Mouse (Mus musculus): ENCODE results near the gene Lonrf2. TPM values are rescaled to one million over a fixed set of nuclear protein-coding genes. Genes with fewer than 3 reads are reported as not detected.

Gene Lonrf2
- polyA plus RNA-seq, 1 experiment from 2014 or later = 1.9 TPM

DNA sequence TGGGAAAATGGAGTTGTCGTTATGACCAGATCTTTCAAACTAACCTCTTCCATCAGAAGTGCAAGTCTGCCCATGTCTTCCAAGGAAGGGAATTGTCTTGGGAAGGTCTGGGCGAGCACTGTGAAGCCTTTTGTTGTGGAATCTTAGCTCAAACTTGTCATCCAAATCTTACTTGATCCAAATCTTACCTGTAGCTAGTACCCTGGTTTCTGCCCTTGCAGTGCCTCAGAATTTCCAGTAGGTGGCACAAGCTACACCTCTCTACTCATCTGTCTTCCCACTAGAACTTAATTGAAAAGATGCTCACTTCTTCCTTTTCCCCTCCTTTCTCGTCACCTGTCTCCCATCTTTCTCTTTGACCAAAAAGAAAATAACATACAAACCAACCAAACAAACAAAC lies 47.6 kb downstream of the Lonrf2 start:
- WGBS = 66% methylated on average over 3 of the region's 3 CpGs
- H3K9me3 ChIP-seq = no peaks in the 10 kb centered on the region
- no peak overlapping the region for H3K27ac ChIP-seq
- no peak overlapping the region for H3K4me3 ChIP-seq
- 0 out of 2 replicates have a peak, but pooled peaks cover 4% of the 10 kb centered on the region for H3K36me3 ChIP-seq (replicated peaks)
- H3K4me1 ChIP-seq = peaks cover 14% of the 10 kb centered on the region
- no peaks in the 10 kb centered on the region for H3K27me3 ChIP-seq (ENCODE audit: poor library complexity, severe bottlenecking)
- no peak for DNase-seq (ENCODE audit: extremely low spot score, low spot score)

DNA sequence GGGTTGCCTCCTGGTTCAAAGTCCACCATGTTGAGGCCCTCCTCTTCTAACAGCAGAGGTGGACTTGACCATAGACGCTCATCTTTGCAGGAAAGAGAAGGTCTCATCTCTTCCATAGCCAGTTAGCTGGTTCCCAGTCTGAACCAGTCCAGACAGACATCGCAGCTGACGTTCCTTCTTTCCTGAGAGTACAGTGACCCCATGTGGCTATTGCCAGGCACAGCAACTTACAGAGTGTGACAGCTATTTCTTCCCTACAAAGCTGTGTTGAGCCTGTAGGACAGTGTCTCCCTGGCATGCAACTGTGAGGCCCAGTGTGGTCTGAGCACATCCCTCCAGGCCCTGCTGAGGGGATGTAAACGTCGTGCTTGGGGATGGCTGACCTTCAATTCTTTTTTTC lies 49.1 kb downstream of the Lonrf2 start:
- H3K4me1 ChIP-seq = peaks cover 14% of the 10 kb centered on the region
- H3K27ac ChIP-seq = no peak overlapping the region
- H3K9me3 ChIP-seq = no peaks in the 10 kb centered on the region
- no peak overlapping the region for H3K4me3 ChIP-seq
- no peaks in the 10 kb centered on the region for H3K27me3 ChIP-seq (ENCODE audit: poor library complexity, severe bottlenecking)
- H3K36me3 ChIP-seq (replicated peaks) = 0 out of 2 replicates have a peak, but pooled peaks cover 4% of the 10 kb centered on the region
- WGBS = 8% methylated on average over 5 of the region's 5 CpGs
- peak; percentile 57 for DNase-seq (ENCODE audit: extremely low spot score, low spot score)

DNA sequence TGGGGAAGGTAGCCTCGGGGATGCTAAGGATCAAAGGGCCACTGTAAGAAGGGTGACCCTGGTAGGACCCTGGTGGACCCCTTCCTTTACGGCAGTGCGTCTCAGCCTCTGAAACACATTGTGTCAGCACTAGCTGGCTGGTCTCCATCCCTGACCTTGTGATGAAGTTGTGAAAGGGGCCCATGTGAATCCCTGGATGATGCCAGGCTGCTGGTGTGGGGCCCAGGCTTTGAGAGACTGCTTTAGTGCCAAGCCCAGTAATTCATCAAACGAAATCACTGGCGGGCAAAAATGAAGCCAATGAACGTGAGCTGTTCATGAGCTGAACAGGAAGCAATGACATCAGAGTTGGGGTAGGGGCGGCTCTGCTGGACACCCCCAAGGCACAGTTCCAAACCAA lies 50.2 kb downstream of the Lonrf2 start:
- no peak overlapping the region for H3K27ac ChIP-seq
- no peaks in the 10 kb centered on the region for H3K27me3 ChIP-seq (ENCODE audit: poor library complexity, severe bottlenecking)
- no peak for DNase-seq (ENCODE audit: extremely low spot score, low spot score)
- H3K4me3 ChIP-seq = no peak overlapping the region
- H3K4me1 ChIP-seq = peaks cover 14% of the 10 kb centered on the region
- H3K36me3 ChIP-seq (replicated peaks) = no peaks in the 10 kb centered on the region
- H3K9me3 ChIP-seq = no peaks in the 10 kb centered on the region
- 76% methylated on average over 7 of the region's 7 CpGs for WGBS

DNA sequence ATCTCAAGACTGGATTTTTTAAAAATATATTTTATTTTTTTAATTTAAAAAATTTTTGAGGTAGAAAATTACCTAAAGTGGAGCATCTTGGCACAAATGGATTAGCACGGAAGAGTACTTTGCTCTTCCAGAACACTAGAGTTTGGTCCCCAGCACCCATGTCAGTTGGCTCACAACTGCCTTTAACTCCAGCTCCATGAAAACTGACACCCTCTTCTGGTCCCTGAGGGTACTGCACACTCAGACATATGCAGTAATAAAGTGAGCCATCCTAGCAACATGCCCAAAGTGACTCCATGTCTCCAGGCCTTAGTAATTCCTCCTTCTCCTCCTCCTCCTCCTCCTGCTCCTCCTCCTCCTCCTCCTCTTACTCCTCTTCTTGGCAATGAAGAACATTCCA lies 58.2 kb downstream of the Lonrf2 start:
- Histone ChIP-seq H3K4me1 (no peaks in the 10 kb centered on the region), H3K36me3 (replicated peaks) (no peaks in the 10 kb centered on the region), H3K27me3 (ENCODE audit: poor library complexity, severe bottlenecking) (no peaks in the 10 kb centered on the region), H3K9me3 (no peaks in the 10 kb centered on the region), H3K4me3 (no peak overlapping the region), H3K27ac (no peak overlapping the region)
- DNase-seq (ENCODE audit: extremely low spot score, low spot score) = no peak
- WGBS = 100% methylated on average over 1 of the region's 1 CpGs

DNA sequence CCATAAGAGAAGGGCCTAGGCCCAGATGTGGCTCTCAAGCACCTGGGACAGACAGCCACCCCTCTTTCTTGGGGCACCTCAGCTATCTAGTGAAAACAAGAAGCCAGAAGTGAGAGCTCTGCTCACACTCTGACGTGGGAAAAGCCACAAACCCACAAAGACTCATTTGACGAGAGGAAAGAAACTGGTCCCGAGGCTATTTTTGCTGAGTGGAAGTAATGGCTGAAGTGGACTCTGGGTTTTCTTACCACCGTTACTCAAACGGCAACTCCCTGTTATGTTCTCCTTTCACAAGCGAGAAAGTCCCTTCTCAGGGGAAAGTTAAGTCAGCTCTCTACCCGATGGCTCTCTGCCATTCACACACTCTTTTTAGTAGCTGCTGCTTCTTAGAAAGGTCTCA lies 59.0 kb downstream of the Lonrf2 start:
- Histone ChIP-seq H3K4me3 (no peak overlapping the region), H3K27ac (no peak overlapping the region), H3K27me3 (ENCODE audit: poor library complexity, severe bottlenecking) (no peaks in the 10 kb centered on the region), H3K4me1 (no peaks in the 10 kb centered on the region), H3K9me3 (no peaks in the 10 kb centered on the region), H3K36me3 (replicated peaks) (no peaks in the 10 kb centered on the region)
- no peak for DNase-seq (ENCODE audit: extremely low spot score, low spot score)
- 86% methylated on average over 7 of the region's 7 CpGs for WGBS

DNA sequence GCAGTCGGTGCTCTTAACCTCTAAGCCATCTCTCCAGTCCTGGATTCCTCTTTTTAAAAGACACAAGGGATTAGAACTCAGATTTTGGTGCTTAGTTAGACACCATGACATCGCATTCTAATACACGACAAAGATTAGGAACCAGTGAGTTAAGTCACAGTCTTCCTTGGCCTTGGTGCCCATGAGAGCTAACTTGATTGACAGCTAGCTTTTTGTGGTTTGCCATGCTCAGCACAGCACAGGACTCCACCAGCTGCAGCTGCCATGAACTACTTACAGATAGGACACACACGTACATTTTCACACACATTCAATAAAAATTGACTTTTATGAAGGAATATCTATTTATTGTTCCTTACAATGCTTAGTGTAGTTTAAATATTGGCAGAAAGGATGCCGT lies 60.8 kb downstream of the Lonrf2 start:
- H3K36me3 ChIP-seq (replicated peaks) = no peaks in the 10 kb centered on the region
- no peak overlapping the region for H3K27ac ChIP-seq
- H3K4me1 ChIP-seq = no peaks in the 10 kb centered on the region
- DNase-seq (ENCODE audit: extremely low spot score, low spot score) = no peak
- no peaks in the 10 kb centered on the region for H3K9me3 ChIP-seq
- H3K4me3 ChIP-seq = no peak overlapping the region
- no peaks in the 10 kb centered on the region for H3K27me3 ChIP-seq (ENCODE audit: poor library complexity, severe bottlenecking)
- WGBS = 93% methylated on average over 5 of the region's 5 CpGs

DNA sequence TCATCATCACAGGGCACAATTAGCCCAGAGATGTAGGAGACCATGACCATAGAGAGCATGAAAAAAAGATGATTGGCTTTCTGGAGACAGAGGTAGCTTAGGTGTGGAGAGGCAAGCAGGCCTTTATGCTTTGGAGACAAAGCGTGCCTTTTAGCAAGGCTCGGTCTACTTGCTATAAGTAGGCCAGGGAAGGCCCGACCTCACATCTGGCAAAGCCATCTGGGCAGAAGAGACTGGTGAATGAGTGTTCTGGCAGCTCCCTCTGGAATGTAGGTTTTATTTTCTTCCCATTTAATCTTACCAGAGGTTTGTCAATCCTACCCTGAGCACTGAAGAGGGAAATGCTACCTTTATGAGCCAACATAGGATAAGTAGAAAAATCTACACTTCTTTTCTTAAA lies 65.8 kb downstream of the Lonrf2 start:
- Histone ChIP-seq H3K27ac (no peak overlapping the region), H3K27me3 (ENCODE audit: poor library complexity, severe bottlenecking) (peaks cover 11% of the 10 kb centered on the region), H3K36me3 (replicated peaks) (no peaks in the 10 kb centered on the region), H3K4me3 (no peak overlapping the region), H3K9me3 (no peaks in the 10 kb centered on the region), H3K4me1 (peaks cover 24% of the 10 kb centered on the region)
- WGBS = 87% methylated on average over 3 of the region's 3 CpGs
- no peak for DNase-seq (ENCODE audit: extremely low spot score, low spot score)

DNA sequence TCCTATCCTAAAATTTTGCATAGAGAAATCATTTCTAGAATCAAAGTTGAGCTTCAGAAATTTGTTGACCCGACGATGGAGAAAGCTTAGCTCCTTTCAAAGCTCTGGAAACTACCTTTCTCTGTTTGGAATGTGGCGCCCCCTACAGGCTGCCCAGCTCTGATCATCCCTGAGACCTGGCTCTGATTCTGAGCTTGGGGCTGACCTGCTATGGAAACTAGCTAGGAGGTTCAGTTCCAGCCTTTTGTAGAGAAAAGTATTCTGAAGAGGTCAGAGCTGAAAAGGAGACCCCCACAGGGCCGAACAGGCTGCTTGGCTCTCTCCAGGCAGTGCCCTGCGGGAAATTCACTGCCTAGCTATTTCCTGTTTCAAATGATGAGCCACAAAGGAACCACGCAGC lies 66.6 kb downstream of the Lonrf2 start:
- Histone ChIP-seq H3K4me3 (no peak overlapping the region), H3K27me3 (ENCODE audit: poor library complexity, severe bottlenecking) (peaks cover 11% of the 10 kb centered on the region), H3K36me3 (replicated peaks) (no peaks in the 10 kb centered on the region), H3K4me1 (peaks cover 29% of the 10 kb centered on the region), H3K9me3 (no peaks in the 10 kb centered on the region), H3K27ac (no peak overlapping the region)
- DNase-seq (ENCODE audit: extremely low spot score, low spot score) = peak; percentile 65
- WGBS = 22% methylated on average over 6 of the region's 6 CpGs

DNA sequence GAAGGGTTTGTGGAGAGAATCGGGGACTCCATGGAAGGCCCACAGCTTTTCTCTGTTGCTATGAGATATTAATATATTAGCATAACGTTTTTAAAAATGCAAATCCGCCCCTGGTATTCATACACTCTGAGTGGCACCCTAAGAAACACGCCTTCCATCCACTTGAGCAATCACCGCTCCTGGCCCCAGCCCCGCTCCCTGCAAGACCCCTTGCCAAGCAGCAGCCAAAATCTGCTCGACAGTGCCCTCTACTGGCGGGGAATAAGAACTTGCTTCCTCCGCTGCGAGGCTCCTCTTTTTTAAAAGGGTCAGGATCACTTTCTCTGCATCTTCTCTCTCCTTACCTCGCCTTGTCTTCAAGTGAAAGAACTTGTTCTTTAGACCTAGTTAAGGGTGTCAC lies 68.7 kb downstream of the Lonrf2 start:
- no peaks in the 10 kb centered on the region for H3K36me3 ChIP-seq (replicated peaks)

DNA sequence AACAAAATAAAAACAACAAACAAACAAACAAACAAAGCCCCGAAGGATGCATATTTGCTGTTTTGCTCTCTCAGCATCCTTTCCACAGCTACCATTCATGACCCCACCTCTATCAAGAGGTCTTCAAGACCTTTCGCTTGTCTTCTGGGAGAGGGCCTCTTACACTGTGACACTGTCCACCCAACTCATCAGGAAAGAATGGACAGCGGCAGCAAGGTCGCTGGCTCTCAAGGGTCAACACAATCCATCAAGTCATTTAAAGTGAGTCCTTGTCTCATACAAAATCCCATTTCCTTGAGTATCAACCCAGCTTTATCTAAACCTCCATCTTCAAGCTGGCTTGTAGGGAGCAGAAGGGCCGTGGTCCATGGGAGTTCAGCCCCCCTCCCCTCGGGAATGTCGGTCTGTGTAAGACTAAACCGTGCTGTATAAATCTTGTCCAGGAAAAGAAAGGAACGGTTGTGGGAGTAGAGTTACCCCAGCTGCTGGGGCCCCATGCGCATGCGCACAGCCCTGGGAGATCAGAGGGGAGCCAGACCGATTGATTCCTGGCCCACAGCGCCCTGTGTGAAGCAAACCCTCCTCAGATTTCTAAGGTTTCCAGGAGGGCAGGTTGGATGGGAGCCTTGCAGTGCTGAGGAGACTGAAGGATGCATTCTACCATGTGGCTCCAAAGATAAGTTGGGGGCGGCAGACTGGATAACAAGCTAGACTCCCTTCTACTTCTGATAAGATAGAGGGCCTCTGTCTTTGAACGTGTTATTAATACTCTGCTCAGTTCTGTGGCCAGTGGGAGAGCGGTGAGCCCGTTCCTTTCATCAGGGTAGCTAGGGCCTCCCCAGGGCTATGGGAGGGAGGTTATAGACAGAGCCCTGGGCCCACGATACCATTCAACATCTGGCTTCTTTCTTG lies 69.6 kb downstream of the Lonrf2 start:
- no peaks in the 10 kb centered on the region for H3K9me3 ChIP-seq
- H3K27ac ChIP-seq = peak overlapping the region; percentile 81
- H3K36me3 ChIP-seq (replicated peaks) = no peaks in the 10 kb centered on the region
- H3K4me1 ChIP-seq = peaks cover 42% of the 10 kb centered on the region
- peak overlapping the region; percentile 23 for H3K4me3 ChIP-seq
- DNase-seq (ENCODE audit: extremely low spot score, low spot score) = peak; percentile 78
- H3K27me3 ChIP-seq (ENCODE audit: poor library complexity, severe bottlenecking) = peaks cover 11% of the 10 kb centered on the region
- WGBS = 26% methylated on average over 18 of the region's 18 CpGs

More for the DNA sequence above, 68.7 kb downstream of the Lonrf2 start:
- H3K4me1 ChIP-seq = peaks cover 42% of the 10 kb centered on the region
- H3K4me3 ChIP-seq = peak overlapping the region; percentile 23; the same call in 1 of the 2 replicates
- 11% methylated on average over 11 of the region's 11 CpGs for WGBS
- peak; percentile 85 for DNase-seq (ENCODE audit: extremely low spot score, low spot score)
- H3K27me3 ChIP-seq (ENCODE audit: poor library complexity, severe bottlenecking) = peaks cover 11% of the 10 kb centered on the region
- peak overlapping the region; percentile 81; the same call in 1 of the 2 replicates for H3K27ac ChIP-seq
- no peaks in the 10 kb centered on the region for H3K9me3 ChIP-seq

DNA sequence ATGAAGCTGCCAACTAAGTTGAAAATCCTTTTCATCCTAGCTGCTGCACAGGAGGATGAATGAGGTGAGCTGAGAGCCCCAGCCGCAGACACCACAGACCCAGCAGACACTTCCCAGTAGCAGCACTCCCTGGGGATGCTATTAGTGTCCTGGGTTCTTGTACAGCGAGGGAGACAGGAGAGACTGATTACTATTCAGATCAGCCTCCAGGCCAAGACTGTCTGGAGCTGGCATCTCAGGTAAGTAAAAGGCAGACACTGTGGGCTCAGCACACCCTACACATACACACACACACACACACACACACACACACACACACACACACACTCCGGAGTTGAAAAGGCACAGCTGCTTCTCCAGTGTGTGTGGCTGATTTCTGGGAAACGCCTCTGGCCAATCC lies 70.3 kb downstream of the Lonrf2 start:
- H3K4me3 ChIP-seq = no peak overlapping the region
- H3K36me3 ChIP-seq (replicated peaks) = no peaks in the 10 kb centered on the region
- peaks cover 42% of the 10 kb centered on the region for H3K4me1 ChIP-seq
- H3K9me3 ChIP-seq = no peaks in the 10 kb centered on the region
- DNase-seq (ENCODE audit: extremely low spot score, low spot score) = no peak
- 61% methylated on average over 4 of the region's 4 CpGs for WGBS
- H3K27me3 ChIP-seq (ENCODE audit: poor library complexity, severe bottlenecking) = peaks cover 11% of the 10 kb centered on the region
- H3K27ac ChIP-seq = peak overlapping the region; percentile 81

DNA sequence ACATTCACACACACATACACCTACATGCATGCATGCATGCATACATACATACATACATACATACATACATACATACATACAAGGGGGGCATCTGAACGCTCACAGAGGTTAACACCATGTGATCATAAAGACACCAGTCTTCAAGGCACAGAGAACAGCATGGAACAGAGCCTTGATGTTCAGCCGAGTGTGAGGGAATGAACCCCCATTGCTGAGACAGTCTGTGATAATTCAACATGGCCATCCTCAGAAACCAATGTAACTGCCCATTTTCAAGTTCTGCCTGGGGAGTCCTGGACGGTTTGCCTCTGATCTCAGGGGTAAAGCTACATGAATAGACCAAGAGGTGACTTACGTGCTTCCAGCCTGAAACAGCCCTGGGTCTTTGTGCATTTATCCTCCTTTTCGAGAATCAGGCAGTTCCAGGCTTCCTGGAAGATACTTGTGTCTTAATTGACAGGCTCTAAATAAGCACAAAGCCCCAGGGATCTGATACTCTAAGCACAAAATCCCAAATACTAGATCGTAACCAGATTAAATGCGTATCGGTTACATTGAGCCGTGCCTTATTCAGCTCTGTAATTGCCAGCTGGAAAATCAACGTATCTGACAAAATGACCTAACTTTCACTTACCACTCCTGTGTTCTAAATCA lies 72.4 kb downstream of the Lonrf2 start:
- peaks cover 46% of the 10 kb centered on the region for H3K4me1 ChIP-seq
- no peaks in the 10 kb centered on the region for H3K9me3 ChIP-seq
- H3K27ac ChIP-seq = 0 out of 2 replicates have a peak overlapping the region, but pooled peaks have one; percentile 32
- DNase-seq (ENCODE audit: extremely low spot score, low spot score) = no peak
- 65% methylated on average over 10 of the region's 10 CpGs for WGBS
- peaks cover 10% of the 10 kb centered on the region for H3K27me3 ChIP-seq (ENCODE audit: poor library complexity, severe bottlenecking)
- no peaks in the 10 kb centered on the region for H3K36me3 ChIP-seq (replicated peaks)
- H3K4me3 ChIP-seq = no peak overlapping the region

DNA sequence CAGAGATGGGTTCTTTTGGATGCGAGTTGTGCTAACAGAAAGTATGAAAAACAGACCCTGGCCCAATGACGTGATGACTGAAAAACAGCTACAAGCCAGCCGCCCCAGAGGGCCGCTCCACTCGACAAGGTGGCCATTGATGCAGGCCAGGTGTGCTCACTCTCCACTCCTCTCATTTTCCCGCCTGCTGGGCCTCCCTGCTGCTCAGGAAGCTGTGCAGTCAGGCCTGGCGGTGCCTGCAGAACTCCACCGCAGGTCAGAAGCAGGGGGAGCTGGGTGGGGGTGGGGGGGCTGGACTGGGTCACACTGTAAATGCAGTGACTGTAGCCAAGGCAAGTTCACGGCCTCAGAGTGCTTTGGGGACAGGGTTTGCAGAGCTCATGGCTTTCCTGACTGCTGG lies 76.1 kb downstream of the Lonrf2 start:
- H3K36me3 ChIP-seq (replicated peaks) = no peaks in the 10 kb centered on the region
- H3K4me3 ChIP-seq = no peak overlapping the region
- WGBS = 40% methylated on average over 9 of the region's 9 CpGs
- H3K27ac ChIP-seq = peak overlapping the region; percentile 60
- peaks cover 34% of the 10 kb centered on the region for H3K4me1 ChIP-seq
- no peaks in the 10 kb centered on the region for H3K27me3 ChIP-seq (ENCODE audit: poor library complexity, severe bottlenecking)
- no peaks in the 10 kb centered on the region for H3K9me3 ChIP-seq
- no peak for DNase-seq (ENCODE audit: extremely low spot score, low spot score)

Data from forebrain, embryonic 10.5 days (tissue).